Mouse (Mus musculus): ENCODE results near the gene Midn. TPM values are rescaled to one million over a fixed set of nuclear protein-coding genes. Genes with fewer than 3 reads are reported as not detected.

The Midn gene
- polyA plus RNA-seq, 1 experiment from 2014 or later: 25.7 TPM

- H3K9ac ChIP-seq: 0 out of 2 replicates have a peak overlapping the region, but pooled peaks have one; percentile 21
Measured at GRCm38 (mm10) chr10:80174705-80175104, 26.6 kb downstream of the Midn start.

GRCm38 (mm10) chr10:80175536-80176269 is 27.6 kb downstream of the Midn start:
- no peak for ATAC-seq (ENCODE audit: insufficient number of reproducible peaks, insufficient read depth, low FRiP score, low TSS enrichment, low read depth)
- no peak overlapping the region for H3K27ac ChIP-seq

More at GRCm38 (mm10) chr10:80174705-80175104, 26.6 kb downstream of the Midn start:
- H3K4me2 ChIP-seq: no peak overlapping the region
- H3K36me3 ChIP-seq: peaks cover 27% of the 10 kb centered on the region
- no peaks in the 10 kb centered on the region for H3K9me3 ChIP-seq
- H3K27me3 ChIP-seq: no peaks in the 10 kb centered on the region
- H3K4me3 ChIP-seq: no peak overlapping the region
- peaks cover 28% of the 10 kb centered on the region for H3K4me1 ChIP-seq
- ATAC-seq (ENCODE audit: insufficient number of reproducible peaks, insufficient read depth, low FRiP score, low TSS enrichment, low read depth): no peak
- WGBS: 48% methylated on average over 2 of the region's 2 CpGs
- 0 out of 2 replicates have a peak overlapping the region, but pooled peaks have one; percentile 22 for H3K27ac ChIP-seq

GRCm38 (mm10) chr10:80176270-80176834 is 28.3 kb downstream of the Midn start:
- Histone ChIP-seq H3K9me3 (no peaks in the 10 kb centered on the region), H3K9ac (0 out of 2 replicates have a peak overlapping the region, but pooled peaks have one; percentile 3), H3K27me3 (no peaks in the 10 kb centered on the region), H3K4me3 (no peak overlapping the region), H3K4me2 (no peak overlapping the region), H3K27ac (no peak overlapping the region), H3K4me1 (peaks cover 29% of the 10 kb centered on the region), H3K36me3 (peaks cover 11% of the 10 kb centered on the region)
- ATAC-seq (ENCODE audit: insufficient number of reproducible peaks, insufficient read depth, low FRiP score, low TSS enrichment, low read depth): no peak
- WGBS: 76% methylated on average over 5 of the region's 5 CpGs

More at GRCm38 (mm10) chr10:80175536-80176269, 27.6 kb downstream of the Midn start:
- Histone ChIP-seq H3K27me3 (no peaks in the 10 kb centered on the region), H3K9me3 (no peaks in the 10 kb centered on the region), H3K4me1 (peaks cover 26% of the 10 kb centered on the region), H3K4me2 (no peak overlapping the region), H3K36me3 (peaks cover 17% of the 10 kb centered on the region), H3K9ac (0 out of 2 replicates have a peak overlapping the region, but pooled peaks have one; percentile 3), H3K4me3 (no peak overlapping the region)
- 16% methylated on average over 4 of the region's 4 CpGs for WGBS

- Histone ChIP-seq H3K9ac (no peak overlapping the region), H3K4me3 (no peak overlapping the region), H3K36me3 (peaks cover 8% of the 10 kb centered on the region; the same call in 1 of the 2 replicates), H3K27me3 (no peaks in the 10 kb centered on the region), H3K4me2 (no peak overlapping the region), H3K27ac (no peak overlapping the region), H3K9me3 (no peaks in the 10 kb centered on the region), H3K4me1 (peaks cover 24% of the 10 kb centered on the region)
- 75% methylated on average over 7 of the region's 7 CpGs for WGBS
- no peak for ATAC-seq (ENCODE audit: insufficient number of reproducible peaks, insufficient read depth, low FRiP score, low TSS enrichment, low read depth)
Measured at GRCm38 (mm10) chr10:80177441-80178279, 29.6 kb downstream of the Midn start.

GRCm38 (mm10) chr10:80179068-80180051 is 31.3 kb downstream of the Midn start, which contains the start of gene Efna2:
Gene Efna2, plus strand, starts transcription at chr10:80179482.
- H3K9ac ChIP-seq: peak within 1 kb of the TSS; percentile 97
- peak within 1 kb of the TSS; percentile 76 for H3K4me3 ChIP-seq
- H3K27ac ChIP-seq: peak within 1 kb of the TSS; percentile 77
- ATAC-seq (ENCODE audit: insufficient number of reproducible peaks, insufficient read depth, low FRiP score, low TSS enrichment, low read depth): peak; percentile 63
- WGBS: 2% methylated on average over 49 of the region's 106 CpGs
- peaks cover 22% of the 10 kb centered on the region for H3K36me3 ChIP-seq
- no peaks in the 10 kb centered on the region for H3K9me3 ChIP-seq
- peaks cover 22% of the 10 kb centered on the region for H3K4me1 ChIP-seq
- no peaks in the 10 kb centered on the region for H3K27me3 ChIP-seq
- H3K4me2 ChIP-seq: peak within 1 kb of the TSS; percentile 89

- Histone ChIP-seq H3K27me3 (no peaks in the 10 kb centered on the region), H3K4me3 (peak overlapping the region; percentile 76), H3K9ac (peak overlapping the region; percentile 97), H3K27ac (peak overlapping the region; percentile 77), H3K36me3 (peaks cover 22% of the 10 kb centered on the region), H3K9me3 (no peaks in the 10 kb centered on the region), H3K4me1 (peaks cover 23% of the 10 kb centered on the region), H3K4me2 (peak overlapping the region; percentile 89)
- 34% methylated on average over 6 of the region's 6 CpGs for WGBS
- no peak for ATAC-seq (ENCODE audit: insufficient number of reproducible peaks, insufficient read depth, low FRiP score, low TSS enrichment, low read depth)
Measured at GRCm38 (mm10) chr10:80180288-80180687, 32.2 kb downstream of the Midn start.

GRCm38 (mm10) chr10:80180823-80181222 is 32.8 kb downstream of the Midn start:
- Histone ChIP-seq H3K9ac (peak overlapping the region; percentile 97), H3K4me3 (peak overlapping the region; percentile 76), H3K27ac (no peak overlapping the region), H3K27me3 (no peaks in the 10 kb centered on the region), H3K4me1 (peaks cover 28% of the 10 kb centered on the region), H3K36me3 (peaks cover 22% of the 10 kb centered on the region), H3K4me2 (peak overlapping the region; percentile 89), H3K9me3 (no peaks in the 10 kb centered on the region)
- WGBS: 19% methylated on average over 5 of the region's 5 CpGs
- no peak for ATAC-seq (ENCODE audit: insufficient number of reproducible peaks, insufficient read depth, low FRiP score, low TSS enrichment, low read depth)

GRCm38 (mm10) chr10:80182547-80182946 is 34.5 kb downstream of the Midn start:
- Histone ChIP-seq H3K27me3 (no peaks in the 10 kb centered on the region), H3K36me3 (peaks cover 34% of the 10 kb centered on the region)
- whole genome bisulfite sequencing: 88% methylated on average over 7 of the region's 7 CpGs

GRCm38 (mm10) chr10:80186649-80187048 is 38.6 kb downstream of the Midn start:
- Histone ChIP-seq H3K4me3 (no peak overlapping the region), H3K4me1 (peaks cover 27% of the 10 kb centered on the region), H3K9me3 (no peaks in the 10 kb centered on the region), H3K4me2 (no peak overlapping the region), H3K36me3 (peaks cover 52% of the 10 kb centered on the region), H3K27ac (no peak overlapping the region), H3K9ac (0 out of 2 replicates have a peak overlapping the region, but pooled peaks have one; percentile 16), H3K27me3 (peaks cover 31% of the 10 kb centered on the region)
- no peak for ATAC-seq (ENCODE audit: insufficient number of reproducible peaks, insufficient read depth, low FRiP score, low TSS enrichment, low read depth)
- 45% methylated on average over 27 of the region's 27 CpGs for WGBS

More at GRCm38 (mm10) chr10:80182547-80182946, 34.5 kb downstream of the Midn start:
- H3K27ac ChIP-seq: no peak overlapping the region
- no peak overlapping the region for H3K4me3 ChIP-seq
- H3K9ac ChIP-seq: no peak overlapping the region
- no peaks in the 10 kb centered on the region for H3K9me3 ChIP-seq
- H3K4me1 ChIP-seq: peaks cover 31% of the 10 kb centered on the region
- H3K4me2 ChIP-seq: no peak overlapping the region
- ATAC-seq (ENCODE audit: insufficient number of reproducible peaks, insufficient read depth, low FRiP score, low TSS enrichment, low read depth): no peak

- peaks cover 22% of the 10 kb centered on the region for H3K4me1 ChIP-seq
- H3K36me3 ChIP-seq: peaks cover 43% of the 10 kb centered on the region
- no peak overlapping the region for H3K4me3 ChIP-seq
- H3K27me3 ChIP-seq: peaks cover 42% of the 10 kb centered on the region
- WGBS: 86% methylated on average over 10 of the region's 10 CpGs
- no peak overlapping the region for H3K27ac ChIP-seq
- H3K4me2 ChIP-seq: no peak overlapping the region
- ATAC-seq (ENCODE audit: insufficient number of reproducible peaks, insufficient read depth, low FRiP score, low TSS enrichment, low read depth): no peak
- H3K9ac ChIP-seq: no peak overlapping the region
- no peaks in the 10 kb centered on the region for H3K9me3 ChIP-seq
Measured at GRCm38 (mm10) chr10:80187739-80188138, 39.7 kb downstream of the Midn start.
